Mouse (Mus musculus): ENCODE results near the gene Clasp2.
"Not testable (repeated sequence)": the region's sequence is repeated elsewhere in the genome, so short reads cannot be mapped to it uniquely, and the experiment has no call there.

Gene Clasp2

GRCm38 (mm10) chr9:113811957-113812670, 70.8 kb downstream of the Clasp2 start:
- in situ Hi-C loops (cut with MboI; ENCODE audit: unreplicated experiment in 2 of 2): no loop called here

GRCm38 (mm10) chr9:113812671-113813001, 71.4 kb downstream of the Clasp2 start:
- in situ Hi-C loops (cut with MboI; ENCODE audit: unreplicated experiment in 2 of 2): no loop called here

- in situ Hi-C loops (cut with MboI; ENCODE audit: unreplicated experiment in 2 of 2): no loop called here
These were observed 71.8 kb downstream of the Clasp2 start for GRCm38 (mm10) chr9:113813086-113813485.

- in situ Hi-C loops (cut with MboI; ENCODE audit: unreplicated experiment in 2 of 2): no loop called here
These were observed 74.6 kb downstream of the Clasp2 start for GRCm38 (mm10) chr9:113815836-113816235.

- in situ Hi-C loops (cut with MboI; ENCODE audit: unreplicated experiment in 2 of 2): no loop called here
These were observed 80.9 kb downstream of the Clasp2 start for GRCm38 (mm10) chr9:113822150-113822549.

GRCm38 (mm10) chr9:113828719-113829118, 87.4 kb downstream of the Clasp2 start:
- in situ Hi-C loops (cut with MboI; ENCODE audit: unreplicated experiment in 2 of 2): no loop called here

GRCm38 (mm10) chr9:113830219-113830618, 88.9 kb downstream of the Clasp2 start:
- in situ Hi-C loops (cut with MboI; ENCODE audit: unreplicated experiment in 2 of 2): no loop called here

GRCm38 (mm10) chr9:113833481-113833880, 92.2 kb downstream of the Clasp2 start:
- in situ Hi-C loops (cut with MboI; ENCODE audit: unreplicated experiment in 2 of 2): no loop called here

- in situ Hi-C loops (cut with MboI; ENCODE audit: unreplicated experiment in 2 of 2): no loop called here
These were observed 95.7 kb downstream of the Clasp2 start for GRCm38 (mm10) chr9:113837001-113837400.

- in situ Hi-C loops (cut with MboI; ENCODE audit: unreplicated experiment in 2 of 2): no loop called here
These were observed 96.2 kb downstream of the Clasp2 start for GRCm38 (mm10) chr9:113837461-113837860.

- in situ Hi-C loops (cut with MboI; ENCODE audit: unreplicated experiment in 2 of 2): no loop called here
These were observed 102.8 kb downstream of the Clasp2 start for GRCm38 (mm10) chr9:113844029-113844428.

- in situ Hi-C loops (cut with MboI; ENCODE audit: unreplicated experiment in 2 of 2): no loop called here
These were observed 114.2 kb downstream of the Clasp2 start for GRCm38 (mm10) chr9:113855441-113855840.

GRCm38 (mm10) chr9:113857281-113857928, 116.1 kb downstream of the Clasp2 start:
- in situ Hi-C loops (cut with MboI; ENCODE audit: unreplicated experiment in 2 of 2): no loop called here

- in situ Hi-C loops (cut with MboI; ENCODE audit: unreplicated experiment in 2 of 2): no loop called here
These were observed 116.7 kb downstream of the Clasp2 start for GRCm38 (mm10) chr9:113857929-113858440.

- in situ Hi-C loops (cut with MboI; ENCODE audit: unreplicated experiment in 2 of 2): no loop called here
These were observed 118.1 kb downstream of the Clasp2 start for GRCm38 (mm10) chr9:113859420-113859819.

- in situ Hi-C loops (cut with MboI; ENCODE audit: unreplicated experiment in 2 of 2): no loop called here
These were observed 122.2 kb downstream of the Clasp2 start for GRCm38 (mm10) chr9:113863370-113863999.

GRCm38 (mm10) chr9:113867951-113868350, 126.7 kb downstream of the Clasp2 start:
- in situ Hi-C loops (cut with MboI; ENCODE audit: unreplicated experiment in 2 of 2): no loop called here

GRCm38 (mm10) chr9:113894903-113895302, 153.6 kb downstream of the Clasp2 start:
- in situ Hi-C loops (cut with MboI; ENCODE audit: unreplicated experiment in 2 of 2): no loop called here

GRCm38 (mm10) chr9:113903136-113903535, 161.9 kb downstream of the Clasp2 start:
- in situ Hi-C loops (cut with MboI; ENCODE audit: unreplicated experiment in 2 of 2): no loop called here

GRCm38 (mm10) chr9:113904315-113904714, 163.0 kb downstream of the Clasp2 start:
- in situ Hi-C loops (cut with MboI; ENCODE audit: unreplicated experiment in 2 of 2): not testable (repeated sequence)

GRCm38 (mm10) chr9:113915789-113916188, 174.5 kb downstream of the Clasp2 start:
- in situ Hi-C loops (cut with MboI; ENCODE audit: unreplicated experiment in 2 of 2): no loop called here

GRCm38 (mm10) chr9:113922677-113923076, 181.4 kb downstream of the Clasp2 start:
- in situ Hi-C loops (cut with MboI; ENCODE audit: unreplicated experiment in 2 of 2): no loop called here
